Comparison of ENCODE assay signal across 9 mouse cellular contexts in genomic region chr13:45693534-45693933, GRCm38 (mm10).
A peak's percentile ranks its signal among the peaks of the same experiment; 100 is the strongest.
DNase-seq lines count a peak whose midpoint lies in the region; ATAC-seq and TF ChIP-seq lines count a peak whose summit lies in the region.
"Had no signal": no experiment of that assay in that cellular context is flagged by ENCODE, and none has a peak within 500 bp of the region (broad histone marks: within the 10 kb centered on the region; RNA-seq: fewer than 3 reads in every experiment).

No protein-coding gene starts in this region.

- ATAC-seq in frontal cortex, adult (ENCODE audit: low TSS enrichment): peak; percentile 21; the same call in 1 of the 2 replicates

- WGBS in kidney, adult 2 months: 52% methylated on average over 11 of the region's 11 CpGs
- 5% methylated on average over 11 of the region's 11 CpGs for WGBS in macrophage (ENCODE audit: missing documents)

- no peak overlapping the region for H3K4me3 ChIP-seq in kidney, adult 2 months (ENCODE audit: insufficient read depth, low read depth, low read length)
- H3K4me3 ChIP-seq in macrophage (ENCODE audit: inconsistent target): no peak overlapping the region

- TF ChIP-seq POLR2A in kidney, adult 2 months (IDR thresholded peaks at IDR 0.05; ENCODE audit: low read depth, low read length): no peak

- H3K36me3 ChIP-seq in kidney, adult 2 months (ENCODE audit: control insufficient read depth, insufficient read depth, low read length): no peaks in the 10 kb centered on the region
- peaks cover 4% of the 10 kb centered on the region; the same call in 1 of the 2 replicates for H3K36me3 ChIP-seq in macrophage (ENCODE audit: inconsistent target)

- H3K4me1 ChIP-seq in kidney, adult 2 months (ENCODE audit: control insufficient read depth, insufficient read depth, low read length): peaks cover 28% of the 10 kb centered on the region; the same call in 1 of the 2 replicates

- H3K27me3 ChIP-seq in kidney, adult 2 months (replicated peaks; ENCODE audit: control insufficient read depth, insufficient read depth, low read length): no peaks in the 10 kb centered on the region

- H3K79me2 ChIP-seq in macrophage (ENCODE audit: inconsistent target): no peaks in the 10 kb centered on the region

- 0 out of 2 replicates have a peak overlapping the region, but pooled peaks have one; percentile 26 for H3K27ac ChIP-seq in kidney, adult 2 months (ENCODE audit: insufficient read depth, low read depth, low read length)
- peak overlapping the region; percentile 41 for H3K27ac ChIP-seq in macrophage

- DNase-seq in frontal cortex, postnatal 14 days (ENCODE audit: low spot score in 2 of 2): no peak
- DNase-seq in c-Kit-positive CD71-negative TER-119-negative erythroid progenitor cells, embryonic 14.5 days (ENCODE audit: low read depth): peak; percentile 13
- DNase-seq in kidney, adult 2 months: peak; percentile 59
- DNase-seq in right cerebral cortex, adult 18-20 months: no peak
- DNase-seq in urinary bladder, postnatal 4 days (ENCODE audit: low spot score in 2 of 2): no peak
- no peak for DNase-seq in frontal cortex, postnatal 25 days (ENCODE audit: low spot score in 2 of 2)
- DNase-seq: cerebellum, postnatal 25 days had no signal

- no peak for TF ChIP-seq CTCF in kidney, adult 2 months (conservative IDR thresholded peaks at IDR 0.05; ENCODE audit: insufficient read depth, insufficient read length, low read depth, low read length)

Comparison
In these comparisons a context has a peak if more than half of its experiments do, and no peak if none do; other contexts are left out.
1. DNase-seq: peak in c-Kit-positive CD71-negative TER-119-negative erythroid progenitor cells, embryonic 14.5 days (single experiment) and kidney, adult 2 months (single experiment); none in frontal cortex, postnatal 14 days (0 of 2), right cerebral cortex, adult 18-20 months (single experiment), urinary bladder, postnatal 4 days (0 of 2) and frontal cortex, postnatal 25 days (0 of 2).